Mouse (Mus musculus): ENCODE results near the gene Colgalt1.

Gene Colgalt1

GRCm38 (mm10) chr8:71670621-71671548 lies 60.1 kb downstream of the Colgalt1 start:
- DNase-seq, result peak in 1 of 2 experiments; percentile 36

GRCm38 (mm10) chr8:71671549-71671965 lies 60.8 kb downstream of the Colgalt1 start, which contains the start of gene Unc13a:
TSS of gene Unc13a (minus strand) at chr8:71671757.
- DNase-seq, result peak; percentile 79 to 88

GRCm38 (mm10) chr8:71672168-71672735 lies 61.5 kb downstream of the Colgalt1 start:
- no peak for DNase-seq

- DNase-seq, result no peak
These were observed 63.3 kb downstream of the Colgalt1 start for GRCm38 (mm10) chr8:71674071-71674470.
